In the genomic region with DNA sequence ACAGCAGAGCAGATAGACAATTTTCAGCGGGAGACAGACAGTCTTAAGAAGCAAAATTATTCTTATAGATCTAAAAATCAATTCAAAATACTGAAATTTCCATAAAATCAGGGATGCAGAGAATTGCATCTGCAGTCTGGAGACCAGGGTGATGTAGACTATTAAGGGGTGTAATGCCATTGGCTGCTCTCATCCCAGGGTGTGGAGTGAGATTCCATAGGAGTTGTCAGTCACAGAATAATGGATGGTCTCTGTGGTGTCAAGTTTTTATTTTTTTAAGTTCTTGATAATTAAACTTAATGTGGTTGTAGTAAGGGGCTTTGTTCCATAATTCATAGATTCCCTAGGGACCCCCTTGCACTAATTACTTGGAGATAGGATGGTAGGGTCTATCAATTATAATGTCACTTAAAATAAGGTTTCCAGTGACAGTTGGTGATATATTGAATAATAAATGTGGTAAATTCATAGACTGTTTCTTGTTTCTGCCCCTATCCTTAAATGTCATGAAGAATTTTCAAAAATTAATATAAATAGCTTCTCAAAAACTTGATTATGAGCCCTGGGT, we compare ENCODE assay signal across 19 mouse cellular contexts.
DNase-seq lines count a peak whose midpoint lies in the region; ATAC-seq lines count a peak whose summit lies in the region.
"Had no signal": no experiment of that assay in that cellular context is flagged by ENCODE, and none has a peak within 500 bp of the region (broad histone marks: within the 10 kb centered on the region; RNA-seq: fewer than 3 reads in every experiment).

No protein-coding gene starts in this region.

- no peaks in the 10 kb centered on the region for H3K36me3 ChIP-seq in forebrain, embryonic 14.5 days (ENCODE audit: control insufficient read depth, insufficient read depth, low read length)
- no peaks in the 10 kb centered on the region for H3K36me3 ChIP-seq in forebrain, embryonic 12.5 days (replicated peaks)
- H3K36me3 ChIP-seq in midbrain, embryonic 13.5 days = no peaks in the 10 kb centered on the region
- no peaks in the 10 kb centered on the region for H3K36me3 ChIP-seq in midbrain, embryonic 10.5 days
- H3K36me3 ChIP-seq in hindbrain, embryonic 13.5 days = no peaks in the 10 kb centered on the region
- no peaks in the 10 kb centered on the region for H3K36me3 ChIP-seq in midbrain, embryonic 15.5 days (replicated peaks)
- H3K36me3 ChIP-seq: embryonic facial prominence, embryonic 13.5 days; forebrain, embryonic 15.5 days; heart, embryonic 10.5 days had no signal

- H3K27me3 ChIP-seq in forebrain, embryonic 14.5 days (replicated peaks; ENCODE audit: control insufficient read depth, insufficient read depth, low read length) = no peaks in the 10 kb centered on the region
- H3K27me3 ChIP-seq in forebrain, embryonic 12.5 days = no peaks in the 10 kb centered on the region
- H3K27me3 ChIP-seq in midbrain, embryonic 13.5 days = no peaks in the 10 kb centered on the region
- H3K27me3 ChIP-seq in midbrain, embryonic 10.5 days (ENCODE audit: low read depth, poor library complexity, severe bottlenecking) = no peaks in the 10 kb centered on the region
- H3K27me3 ChIP-seq in hindbrain, embryonic 13.5 days = no peaks in the 10 kb centered on the region
- no peaks in the 10 kb centered on the region for H3K27me3 ChIP-seq in midbrain, embryonic 15.5 days (replicated peaks)
- H3K27me3 ChIP-seq: embryonic facial prominence, embryonic 13.5 days; forebrain, embryonic 15.5 days had no signal

- no peaks in the 10 kb centered on the region for H3K4me1 ChIP-seq in forebrain, embryonic 14.5 days (ENCODE audit: control insufficient read depth, insufficient read depth, low read length)
- H3K4me1 ChIP-seq in forebrain, embryonic 12.5 days = no peaks in the 10 kb centered on the region; the same call in 1 of the 2 replicates
- H3K4me1 ChIP-seq in midbrain, embryonic 13.5 days (replicated peaks) = no peaks in the 10 kb centered on the region
- no peaks in the 10 kb centered on the region for H3K4me1 ChIP-seq in midbrain, embryonic 10.5 days
- no peaks in the 10 kb centered on the region for H3K4me1 ChIP-seq in hindbrain, embryonic 13.5 days (replicated peaks)
- no peaks in the 10 kb centered on the region for H3K4me1 ChIP-seq in midbrain, embryonic 15.5 days
- H3K4me1 ChIP-seq: embryonic facial prominence, embryonic 13.5 days; forebrain, embryonic 15.5 days; heart, embryonic 10.5 days had no signal

- no peak overlapping the region for H3K9ac ChIP-seq in forebrain, embryonic 14.5 days (ENCODE audit: low read length)
- no peak overlapping the region for H3K9ac ChIP-seq in forebrain, embryonic 12.5 days
- no peak overlapping the region for H3K9ac ChIP-seq in midbrain, embryonic 13.5 days (replicated peaks)
- no peak overlapping the region for H3K9ac ChIP-seq in hindbrain, embryonic 13.5 days
- H3K9ac ChIP-seq in midbrain, embryonic 15.5 days = no peak overlapping the region
- H3K9ac ChIP-seq: embryonic facial prominence, embryonic 13.5 days; forebrain, embryonic 15.5 days had no signal

- no peak overlapping the region for H3K4me3 ChIP-seq in forebrain, embryonic 14.5 days (ENCODE audit: low read depth, low read length)
- H3K4me3 ChIP-seq in forebrain, embryonic 12.5 days (replicated peaks) = no peak overlapping the region
- no peak overlapping the region for H3K4me3 ChIP-seq in midbrain, embryonic 13.5 days (replicated peaks)
- H3K4me3 ChIP-seq in midbrain, embryonic 10.5 days = no peak overlapping the region
- H3K4me3 ChIP-seq in hindbrain, embryonic 13.5 days = no peak overlapping the region
- no peak overlapping the region for H3K4me3 ChIP-seq in midbrain, embryonic 15.5 days
- H3K4me3 ChIP-seq: embryonic facial prominence, embryonic 13.5 days; forebrain, embryonic 15.5 days; heart, embryonic 10.5 days had no signal

- no peak overlapping the region for H3K4me2 ChIP-seq in forebrain, embryonic 14.5 days (ENCODE audit: low read length)
- no peak overlapping the region for H3K4me2 ChIP-seq in forebrain, embryonic 12.5 days
- H3K4me2 ChIP-seq in midbrain, embryonic 13.5 days (replicated peaks) = no peak overlapping the region
- H3K4me2 ChIP-seq in hindbrain, embryonic 13.5 days = no peak overlapping the region
- no peak overlapping the region for H3K4me2 ChIP-seq in midbrain, embryonic 15.5 days
- H3K4me2 ChIP-seq: embryonic facial prominence, embryonic 13.5 days; forebrain, embryonic 15.5 days had no signal

- H3K9me3 ChIP-seq in forebrain, embryonic 14.5 days (replicated peaks; ENCODE audit: control insufficient read depth, low read length) = no peaks in the 10 kb centered on the region
- H3K9me3 ChIP-seq in forebrain, embryonic 12.5 days = no peaks in the 10 kb centered on the region
- no peaks in the 10 kb centered on the region for H3K9me3 ChIP-seq in midbrain, embryonic 13.5 days
- no peaks in the 10 kb centered on the region for H3K9me3 ChIP-seq in midbrain, embryonic 10.5 days (replicated peaks)
- no peaks in the 10 kb centered on the region for H3K9me3 ChIP-seq in hindbrain, embryonic 13.5 days
- H3K9me3 ChIP-seq in midbrain, embryonic 15.5 days = no peaks in the 10 kb centered on the region
- H3K9me3 ChIP-seq: embryonic facial prominence, embryonic 13.5 days; forebrain, embryonic 15.5 days; heart, embryonic 10.5 days had no signal

- no peak for DNase-seq in forebrain, embryonic 14.5 days (ENCODE audit: low spot score)
- DNase-seq in midbrain, embryonic 10.5 days (ENCODE audit: low spot score) = no peak
- no peak for DNase-seq in urinary bladder, postnatal 25 days (ENCODE audit: low spot score)
- DNase-seq in right cerebral cortex, postnatal 25 days = no peak
- DNase-seq: adrenal gland, postnatal 10 days; cerebellum, adult 18-20 months; cerebellum, adult 9-11 months; cerebellum, postnatal 36 days; gastrocnemius, postnatal 10 days; heart, adult 18-20 months; heart, postnatal 10 days had no signal

- 82% methylated on average over 1 of the region's 1 CpGs for WGBS in forebrain, embryonic 14.5 days
- 93% methylated on average over 1 of the region's 1 CpGs for WGBS in forebrain, embryonic 12.5 days
- WGBS in midbrain, embryonic 13.5 days = 85% methylated on average over 1 of the region's 1 CpGs
- 82% methylated on average over 1 of the region's 1 CpGs for WGBS in midbrain, embryonic 10.5 days
- WGBS in hindbrain, embryonic 13.5 days = 77% methylated on average over 1 of the region's 1 CpGs
- 71% methylated on average over 1 of the region's 1 CpGs for WGBS in midbrain, embryonic 15.5 days

- ATAC-seq in forebrain, embryonic 14.5 days = 0 out of 2 replicates have a peak, but pooled peaks have one; percentile 50
- no peak for ATAC-seq in forebrain, embryonic 12.5 days (ENCODE audit: low FRiP score)
- peak; percentile 60; the same call in 1 of the 2 replicates for ATAC-seq in midbrain, embryonic 13.5 days
- ATAC-seq in hindbrain, embryonic 13.5 days (ENCODE audit: low FRiP score) = peak; percentile 84
- ATAC-seq in midbrain, embryonic 15.5 days (replicated peaks) = peak; percentile 75; the same call in 1 of the 2 replicates
- ATAC-seq: forebrain, embryonic 15.5 days; inflammation-experienced regulatory T-cells, adult 6 months had no signal

- no peak overlapping the region for H3K27ac ChIP-seq in forebrain, embryonic 14.5 days (ENCODE audit: low read depth, low read length)
- H3K27ac ChIP-seq in forebrain, embryonic 12.5 days = no peak overlapping the region
- H3K27ac ChIP-seq in midbrain, embryonic 13.5 days = no peak overlapping the region
- no peak overlapping the region for H3K27ac ChIP-seq in midbrain, embryonic 10.5 days (replicated peaks)
- no peak overlapping the region; the same call in 1 of the 2 replicates for H3K27ac ChIP-seq in hindbrain, embryonic 13.5 days
- no peak overlapping the region for H3K27ac ChIP-seq in midbrain, embryonic 15.5 days
- H3K27ac ChIP-seq: embryonic facial prominence, embryonic 13.5 days; forebrain, embryonic 15.5 days; heart, embryonic 10.5 days had no signal
